Mouse (Mus musculus) telencephalon, adult 2 months (tissue): ENCODE data around the gene Bod1.
A peak's percentile ranks its signal among the peaks of the same experiment; 100 is the strongest.

Source experiments
- DNase-seq: peaks from one replicate; pipeline ENCODE4 v3.0.0-alpha.2; 2011; ENCODE audit warnings: low read depth, low spot score

Bod1 gene

GRCm38 (mm10) chr11:31671354-31672169 is at the start of gene Bod1:
Bod1 (minus strand) TSS chr11:31671885.
- DNase-seq, result peak; percentile 97

GRCm38 (mm10) chr11:31719090-31719489 is 47.4 kb upstream of the Bod1 start:
- no peak for DNase-seq

GRCm38 (mm10) chr11:31717926-31718735 is 46.4 kb upstream of the Bod1 start:
- no peak for DNase-seq

- DNase-seq, result peak; percentile 74
Observed at GRCm38 (mm10) chr11:31713641-31714121, 42.0 kb upstream of the Bod1 start.

- DNase-seq, result no peak
Observed at GRCm38 (mm10) chr11:31713116-31713515, 41.4 kb upstream of the Bod1 start.

- DNase-seq, result no peak
Observed at GRCm38 (mm10) chr11:31707771-31708170, 36.1 kb upstream of the Bod1 start.

- peak; percentile 86 for DNase-seq
Observed at GRCm38 (mm10) chr11:31703173-31703572, 31.5 kb upstream of the Bod1 start.

GRCm38 (mm10) chr11:31701901-31702300 is 30.2 kb upstream of the Bod1 start:
- no peak for DNase-seq

GRCm38 (mm10) chr11:31699502-31699901 is 27.8 kb upstream of the Bod1 start:
- no peak for DNase-seq

GRCm38 (mm10) chr11:31694801-31695200 is 23.1 kb upstream of the Bod1 start:
- DNase-seq, result peak; percentile 92

GRCm38 (mm10) chr11:31694109-31694508 is 22.4 kb upstream of the Bod1 start:
- DNase-seq, result no peak

- no peak for DNase-seq
Observed at GRCm38 (mm10) chr11:31693322-31693721, 21.6 kb upstream of the Bod1 start.

GRCm38 (mm10) chr11:31688956-31689355 is 17.3 kb upstream of the Bod1 start:
- no peak for DNase-seq

- DNase-seq, result no peak
Observed at GRCm38 (mm10) chr11:31684913-31685567, 13.4 kb upstream of the Bod1 start.

GRCm38 (mm10) chr11:31684126-31684525 is 12.4 kb upstream of the Bod1 start:
- DNase-seq, result peak; percentile 93

- DNase-seq, result no peak
Observed at GRCm38 (mm10) chr11:31679840-31680381, 8.2 kb upstream of the Bod1 start.

GRCm38 (mm10) chr11:31677309-31677708 is 5.6 kb upstream of the Bod1 start:
- no peak for DNase-seq

- no peak for DNase-seq
Observed at GRCm38 (mm10) chr11:31676661-31677252, 5.1 kb upstream of the Bod1 start.

GRCm38 (mm10) chr11:31675430-31675829 is 3.7 kb upstream of the Bod1 start:
- peak; percentile 62 for DNase-seq

- DNase-seq, result no peak
Observed at GRCm38 (mm10) chr11:31672170-31672563, 482 bp upstream of the Bod1 start.

GRCm38 (mm10) chr11:31670468-31670921 is 1.2 kb downstream of the Bod1 start:
- DNase-seq, result no peak
